Mouse (Mus musculus) heart, postnatal 36 days (tissue): Measurements from ENCODE around the gene Ubxn11. TPM values are rescaled to one million over a fixed set of nuclear protein-coding genes. Genes with fewer than 3 reads are reported as not detected.

Experiments
- DNase-seq, 2 experiments: peaks; one replicate each; pipeline ENCODE4 v3.0.0; 2021 to 2022
- intact Hi-C: fragments of 180-260 bp; cut with DNase I; formaldehyde crosslinking; loops from one replicate; pipeline ENCODE4 v1.15.1; 2025
- total RNA-seq, 2 experiments: library from RNA; stranded (reverse); gene quantifications; 2 replicates each; pipeline ENCODE4 v1.2.3; 2021

The Ubxn11 gene
- total RNA-seq, 2 experiments from 2014 or later: 1.6 to 1.9 TPM

DNA sequence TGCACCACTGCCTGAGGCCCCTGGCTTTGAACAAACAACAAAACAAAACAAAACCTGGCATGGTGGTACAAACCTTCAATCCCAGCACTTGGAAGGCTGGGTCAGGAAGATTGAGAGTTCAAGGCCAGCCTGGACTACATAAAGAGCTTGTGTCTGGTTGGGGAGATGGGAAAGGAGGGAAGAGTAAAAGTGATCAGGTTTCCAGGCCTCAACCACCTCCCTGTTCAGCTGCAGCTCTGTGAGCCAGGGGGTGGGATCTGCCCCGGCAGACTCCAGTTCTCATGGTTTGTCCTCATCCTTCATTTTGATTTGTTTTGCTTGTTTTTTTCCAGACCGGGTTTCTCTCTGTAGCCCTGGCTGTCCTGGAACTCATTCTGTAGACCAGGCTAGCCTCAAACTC is 14.1 kb downstream of the Ubxn11 start:
- DNase-seq: no peak

DNA sequence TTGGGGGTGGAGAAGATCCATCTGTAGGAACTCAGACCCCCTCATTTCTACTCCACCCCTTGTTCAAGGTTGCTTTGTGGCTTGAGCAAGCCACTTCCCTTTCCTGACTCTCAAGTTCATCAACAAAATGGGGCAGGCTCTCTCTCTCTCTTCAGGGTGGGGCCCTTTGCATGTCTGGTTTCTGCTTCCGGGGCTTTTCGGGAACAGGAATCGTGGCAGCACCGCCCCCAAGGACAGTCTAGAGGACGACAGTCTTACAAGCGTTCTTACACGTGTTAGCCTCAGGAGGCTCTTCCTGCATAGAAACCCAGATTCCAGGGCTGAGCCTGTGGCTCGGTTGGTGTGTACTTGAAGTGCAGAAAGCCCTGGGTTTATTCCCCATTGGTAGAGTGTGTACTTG is 14.6 kb downstream of the Ubxn11 start:
- no peak for DNase-seq
- intact Hi-C loops: no loop called here

More for the DNA sequence above, 14.1 kb downstream of the Ubxn11 start:
- intact Hi-C loops: no loop called here

DNA sequence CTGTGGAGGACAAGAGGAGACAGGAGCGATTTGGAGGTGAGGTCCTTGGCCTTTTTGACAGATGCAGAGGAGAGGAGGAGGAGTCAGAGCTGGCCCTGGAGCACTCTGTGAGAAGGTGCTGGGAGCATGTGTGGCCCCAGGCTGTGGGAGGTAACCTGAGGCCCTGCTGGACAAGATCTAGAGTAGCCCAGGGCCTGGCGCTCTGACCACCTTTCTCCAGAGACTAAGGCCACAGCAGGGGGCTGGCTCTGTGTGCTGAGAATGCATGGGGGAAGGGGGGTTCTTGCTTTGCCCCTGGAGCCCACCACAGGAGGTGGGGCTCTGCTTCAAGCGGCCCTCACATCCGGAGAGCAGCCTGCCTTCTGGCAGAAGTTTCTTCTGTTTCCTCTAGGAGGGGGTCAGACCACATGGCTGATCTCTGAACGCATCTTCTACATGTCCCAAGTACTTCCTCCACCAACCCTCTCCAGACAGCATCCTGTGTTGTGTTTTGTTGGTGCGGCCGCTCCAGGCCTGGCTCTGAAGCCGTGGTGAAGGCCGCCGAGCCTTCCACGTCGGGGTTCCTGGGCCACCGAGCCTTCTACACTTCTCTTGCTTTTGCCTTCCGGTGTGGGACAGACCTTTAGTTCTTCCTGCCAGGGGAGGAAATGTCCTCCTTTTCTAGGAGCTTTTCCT is 15.9 kb downstream of the Ubxn11 start:
- intact Hi-C loops: no loop called here
- DNase-seq: no peak

DNA sequence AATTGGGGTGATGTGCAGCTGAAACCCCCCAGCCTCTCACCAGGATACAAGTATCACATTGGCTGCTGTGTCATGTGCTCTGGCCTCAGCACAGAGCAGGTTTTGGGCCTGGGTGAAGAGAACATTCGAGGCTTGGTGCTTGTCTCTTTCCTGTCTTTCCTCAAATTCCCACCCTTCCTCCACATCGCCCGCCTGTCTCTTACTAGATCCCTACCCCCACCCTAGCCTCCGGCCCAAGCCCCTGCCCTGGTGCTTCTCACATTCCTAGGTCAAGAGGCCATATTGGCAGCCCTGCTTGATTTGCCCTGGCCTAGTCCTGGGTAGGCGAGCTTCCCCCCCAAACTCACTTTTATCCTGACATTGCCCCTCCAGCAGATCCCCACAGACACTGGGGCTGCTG is 16.7 kb downstream of the Ubxn11 start:
- DNase-seq: no peak
- intact Hi-C loops: no loop called here

DNA sequence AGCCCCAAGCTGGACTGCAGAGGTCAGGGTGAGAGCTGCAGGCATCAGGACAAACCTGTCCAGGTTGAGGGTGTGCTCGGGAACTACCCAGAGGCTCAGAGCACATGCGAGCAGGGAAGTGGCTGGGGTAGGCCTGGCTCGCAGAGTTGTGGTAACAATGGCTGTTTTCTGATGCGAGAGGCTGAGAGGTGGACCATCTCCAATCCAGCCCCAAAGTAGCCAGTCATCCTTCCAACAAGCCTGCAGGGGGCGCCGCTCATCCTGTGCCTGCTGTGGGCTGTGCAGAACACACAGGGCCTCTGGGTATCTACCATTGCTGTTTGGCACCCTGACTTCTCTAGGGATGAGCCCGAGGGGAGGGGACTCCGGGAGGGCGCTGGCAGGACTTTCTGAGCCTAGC is 17.3 kb downstream of the Ubxn11 start:
- no peak for DNase-seq
- intact Hi-C loops: no loop called here

DNA sequence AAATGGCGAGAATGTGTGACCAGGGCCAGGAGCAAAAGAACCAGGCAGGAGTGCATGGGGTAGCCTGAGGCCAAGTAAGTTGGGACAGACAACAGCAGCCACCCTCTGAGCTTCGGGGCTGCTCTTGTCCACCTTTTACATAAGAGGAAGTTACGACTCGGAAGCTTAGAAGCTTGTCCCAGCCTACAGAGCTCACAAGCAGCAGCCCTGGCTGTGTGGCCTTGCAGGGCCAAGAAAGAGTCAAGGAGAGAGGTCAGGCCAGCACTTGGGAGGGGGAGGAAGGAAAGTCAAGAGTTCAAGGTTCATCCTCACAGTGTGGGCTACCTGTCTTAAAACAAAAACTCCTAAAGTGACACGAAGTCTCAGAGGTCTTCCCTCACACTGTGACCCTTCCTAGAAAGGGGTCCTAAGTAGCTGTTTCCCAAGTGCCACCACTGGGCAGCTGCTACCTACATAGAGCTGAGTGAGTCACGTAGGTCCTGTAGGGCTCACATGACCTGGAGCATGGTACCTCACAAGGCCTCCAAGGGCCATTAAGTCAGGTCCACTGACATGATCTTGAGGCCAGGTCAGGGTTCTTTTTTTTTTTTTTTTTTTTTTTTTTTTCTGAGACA is 17.9 kb downstream of the Ubxn11 start:
- intact Hi-C loops: no loop called here
- DNase-seq: no peak

DNA sequence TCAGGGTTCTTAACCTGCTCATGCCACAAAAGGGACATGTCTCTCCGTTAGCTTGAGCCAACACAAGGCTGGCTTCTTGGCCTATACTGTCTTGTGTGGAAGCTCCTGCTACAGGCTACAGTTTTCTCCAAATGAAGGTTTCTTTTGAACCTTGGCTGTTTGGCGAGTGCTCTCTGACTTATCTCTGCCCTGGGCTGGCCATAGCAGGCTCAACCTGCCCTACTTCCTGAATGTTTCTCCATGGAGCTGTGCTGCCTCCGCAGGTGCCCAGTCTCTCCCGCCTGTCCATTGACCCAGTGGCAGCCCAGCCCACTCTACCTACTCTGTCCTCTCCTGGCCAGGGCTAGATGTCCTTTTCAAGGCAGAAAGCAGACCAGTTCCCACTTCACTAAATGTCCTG is 18.5 kb downstream of the Ubxn11 start:
- DNase-seq: no peak
- intact Hi-C loops: no loop called here

DNA sequence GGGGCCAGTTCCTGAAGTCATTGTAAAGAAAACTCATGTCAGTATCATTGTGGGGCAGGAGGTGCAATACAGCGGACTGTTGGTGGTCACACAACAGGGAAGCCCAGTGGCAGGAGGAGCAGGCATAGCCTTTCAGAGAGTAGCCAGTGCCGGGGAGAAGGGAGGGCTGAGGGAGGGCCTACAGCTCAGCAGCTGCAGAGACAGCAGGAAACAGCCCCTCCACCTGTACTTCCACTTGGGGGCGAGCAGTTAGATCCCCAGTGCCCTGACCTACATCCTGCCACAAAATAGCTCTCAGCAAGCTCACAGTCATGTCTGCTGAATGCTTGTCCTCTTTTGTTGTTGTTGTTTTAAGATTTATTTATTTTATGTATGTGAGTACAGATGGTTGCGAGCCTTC is 19.2 kb downstream of the Ubxn11 start:
- intact Hi-C loops: no loop called here
- no peak for DNase-seq

DNA sequence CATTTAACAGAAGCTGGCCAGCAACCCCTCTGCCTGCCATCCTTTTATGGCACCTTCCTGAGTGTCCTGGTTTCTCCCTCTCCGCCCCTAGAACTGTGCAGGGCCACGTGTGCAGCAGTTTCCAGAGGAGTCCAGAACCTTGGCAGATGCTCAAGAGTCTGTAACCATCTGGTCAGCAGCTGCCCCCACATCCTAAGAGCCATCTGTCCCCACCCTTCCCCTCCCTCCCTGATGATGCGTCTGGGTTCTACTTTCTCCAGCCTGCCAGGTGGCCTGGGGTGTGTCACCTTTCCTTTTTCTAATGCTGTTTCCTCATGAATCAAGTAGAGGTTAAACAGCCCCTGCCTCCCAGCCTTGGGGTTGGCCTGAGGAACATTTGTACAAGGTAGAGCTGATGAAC is 19.9 kb downstream of the Ubxn11 start:
- intact Hi-C loops: loop anchor here (2.0 kb wide), 1 partner anchor 85 kb away; no protein-coding TSS in a partner anchor
- DNase-seq: no peak

DNA sequence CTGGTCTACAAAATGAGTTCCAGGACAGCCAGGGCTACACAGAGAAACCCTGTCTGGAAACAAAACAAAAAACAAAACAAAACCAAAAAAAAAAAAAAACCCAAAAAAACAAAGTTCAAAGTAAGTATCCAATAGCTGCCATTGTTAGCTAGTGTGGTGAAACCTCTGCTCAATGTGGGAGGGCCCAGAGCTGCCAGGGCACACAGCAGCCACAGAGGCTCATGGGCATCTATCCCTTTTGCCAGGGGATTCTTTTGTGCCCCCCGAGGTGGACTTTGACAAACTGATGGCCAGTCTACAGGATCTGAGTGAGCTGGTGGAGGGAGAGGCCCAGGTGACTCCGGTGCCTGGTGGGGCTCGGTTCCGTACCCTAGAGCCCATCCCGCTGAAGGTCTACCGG is 20.8 kb downstream of the Ubxn11 start:
- DNase-seq: no peak
- intact Hi-C loops: loop anchor here (2.0 kb wide), 1 partner anchor 86 kb away; no protein-coding TSS in a partner anchor

DNA sequence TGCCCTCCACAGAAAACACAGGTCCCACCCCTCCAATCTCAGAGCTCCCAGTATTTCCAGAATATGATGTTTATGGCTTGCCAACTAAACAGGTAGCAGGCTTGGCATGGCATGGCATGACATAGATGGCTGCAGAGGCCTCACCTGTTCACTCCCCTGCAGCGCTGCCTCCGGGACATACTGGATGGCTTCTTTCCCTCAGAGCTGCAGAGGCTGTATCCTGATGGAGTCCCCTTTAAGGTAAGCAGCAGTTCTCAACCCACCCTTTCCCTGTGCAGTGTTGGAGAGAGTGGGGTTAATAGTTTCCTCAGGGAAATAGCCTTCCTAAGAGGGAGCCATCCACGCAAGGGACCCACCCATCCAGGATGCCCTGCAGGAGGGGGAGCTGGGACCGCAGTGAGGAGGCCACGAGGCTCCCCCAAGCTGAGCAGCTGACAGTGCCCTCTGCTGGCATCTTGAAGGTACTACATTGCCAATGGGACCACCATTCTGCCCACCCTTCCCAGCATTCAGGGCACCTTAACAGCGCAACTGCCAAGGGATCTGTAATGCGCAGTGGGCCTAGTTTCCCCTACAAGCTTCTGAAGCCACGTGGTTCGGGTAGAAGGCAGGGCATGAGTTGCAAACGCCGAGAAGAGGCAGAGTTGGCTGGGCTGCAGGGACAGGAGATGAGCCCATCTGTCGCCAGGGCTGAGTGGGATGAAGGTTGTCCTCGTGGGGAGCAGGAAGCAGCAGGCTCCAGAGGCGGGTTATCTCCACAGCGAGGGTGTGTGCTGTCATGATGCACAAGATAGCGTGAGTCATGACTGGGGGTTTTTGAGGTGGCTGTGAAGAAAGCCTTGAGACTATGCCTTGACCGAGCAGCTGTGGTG is 21.5 kb downstream of the Ubxn11 start:
- peak; percentile 50 to 51 for DNase-seq
- intact Hi-C loops: loop anchor here (2.0 kb wide), 1 partner anchor 87 kb away; no protein-coding TSS in a partner anchor

DNA sequence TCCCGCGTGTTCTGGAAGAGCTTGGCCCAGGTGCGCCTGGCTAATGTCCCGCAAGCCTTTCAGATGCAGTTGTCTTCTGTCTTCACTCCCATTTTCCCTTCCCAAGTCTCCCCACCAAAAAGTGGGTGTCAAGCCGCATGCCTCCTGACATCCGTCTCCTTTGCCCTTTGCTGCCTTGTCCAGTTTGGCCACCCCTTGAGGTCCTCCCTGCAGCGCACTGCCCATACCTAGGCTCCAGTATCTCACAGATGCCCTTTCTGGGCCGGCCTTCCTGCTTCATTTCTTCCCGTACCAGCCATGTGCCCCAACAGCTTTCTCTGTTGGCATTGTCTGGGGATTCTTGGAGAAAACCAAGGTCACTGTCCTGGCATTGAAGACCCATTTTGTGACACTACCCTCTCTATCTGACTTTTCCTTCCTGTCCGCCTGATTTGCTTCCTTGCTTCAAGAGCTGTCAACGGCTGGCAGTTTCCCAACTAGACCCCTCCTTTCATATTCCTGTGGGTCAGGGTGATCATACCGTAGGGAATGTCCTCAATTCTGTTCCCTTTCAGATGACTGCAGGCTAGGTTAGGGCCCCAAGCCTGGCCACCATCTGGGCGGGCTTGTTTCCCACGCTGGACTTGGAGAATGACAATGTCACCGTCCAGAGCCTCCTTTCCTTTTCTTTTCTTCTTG is 23.2 kb downstream of the Ubxn11 start:
- intact Hi-C loops: no loop called here
- DNase-seq: no peak

DNA sequence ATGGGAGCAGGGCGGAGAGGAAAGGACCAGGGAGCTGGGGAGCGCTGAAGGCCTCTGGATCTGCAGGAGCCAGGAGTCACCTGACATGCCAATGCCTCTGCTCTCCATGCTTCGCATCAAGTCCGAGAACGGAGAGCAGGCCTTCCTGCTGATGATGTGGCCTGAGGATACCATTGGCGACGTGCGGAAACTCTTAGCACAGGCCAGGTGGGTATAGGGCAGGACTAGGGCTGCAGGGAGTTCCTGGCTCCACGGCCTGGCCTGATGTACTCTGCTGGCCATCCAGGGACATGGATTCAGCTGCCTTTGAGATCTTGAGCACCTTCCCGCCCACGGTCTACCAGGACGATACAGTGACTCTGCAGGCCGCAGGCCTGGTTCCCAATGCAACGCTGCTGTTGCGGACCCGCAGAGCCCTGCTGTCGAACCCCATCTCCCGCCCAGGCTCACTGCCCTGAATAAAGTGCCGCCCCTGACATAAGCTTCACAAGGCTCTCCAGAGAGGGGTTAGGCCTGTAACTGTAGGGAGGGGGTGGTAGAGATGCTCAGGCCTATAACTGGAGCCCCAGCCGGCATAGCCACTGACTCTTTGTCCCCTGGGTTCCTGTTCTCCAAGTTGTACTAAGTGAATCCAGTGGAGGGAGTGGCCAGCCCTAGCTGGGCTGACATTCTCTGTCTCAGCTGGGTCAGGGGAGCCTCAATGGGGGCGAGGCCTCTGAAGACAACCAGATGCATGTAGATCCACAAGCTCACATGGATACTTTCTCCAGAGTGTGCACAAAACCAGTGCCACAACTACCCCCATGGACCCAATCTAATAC is 24.1 kb downstream of the Ubxn11 start:
- intact Hi-C loops: no loop called here
- no peak for DNase-seq

DNA sequence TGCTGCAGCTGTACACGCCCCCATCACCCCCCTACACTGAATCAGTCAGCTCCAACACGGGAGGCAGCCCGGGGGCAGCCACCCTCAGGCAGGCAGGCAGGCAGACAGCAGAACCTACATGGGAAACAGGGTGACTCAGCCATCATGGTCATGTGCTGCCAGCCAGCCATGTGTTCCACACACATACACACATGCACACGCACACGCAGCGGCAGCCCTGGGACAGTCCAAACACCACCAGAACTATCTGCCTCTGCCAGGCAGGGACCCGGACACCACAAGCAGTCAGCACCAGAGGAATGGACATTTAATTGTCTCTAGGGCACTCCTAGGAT is 24.7 kb downstream of the Ubxn11 start:
- no peak for DNase-seq
- intact Hi-C loops: no loop called here

DNA sequence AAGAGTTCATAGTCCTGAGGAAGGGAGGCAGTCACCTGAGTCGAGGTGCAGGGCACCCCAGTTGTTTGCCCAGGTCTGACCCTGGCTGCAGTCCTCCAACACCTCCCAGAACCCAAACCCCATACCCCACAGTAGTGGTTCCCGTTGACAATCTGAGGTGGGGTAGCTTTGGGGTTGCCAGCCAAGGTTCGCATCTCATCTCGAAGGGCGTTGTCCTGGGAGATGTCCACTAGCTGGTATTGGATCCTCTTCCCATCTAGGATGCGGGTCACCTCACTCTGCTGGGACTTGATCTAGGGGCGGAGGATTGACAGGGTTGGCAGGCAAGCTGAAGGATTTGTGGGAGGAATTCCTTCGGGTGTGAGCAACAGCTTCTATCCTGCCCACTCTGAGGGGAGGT is 25.4 kb downstream of the Ubxn11 start:
- intact Hi-C loops: no loop called here
- no peak for DNase-seq

DNA sequence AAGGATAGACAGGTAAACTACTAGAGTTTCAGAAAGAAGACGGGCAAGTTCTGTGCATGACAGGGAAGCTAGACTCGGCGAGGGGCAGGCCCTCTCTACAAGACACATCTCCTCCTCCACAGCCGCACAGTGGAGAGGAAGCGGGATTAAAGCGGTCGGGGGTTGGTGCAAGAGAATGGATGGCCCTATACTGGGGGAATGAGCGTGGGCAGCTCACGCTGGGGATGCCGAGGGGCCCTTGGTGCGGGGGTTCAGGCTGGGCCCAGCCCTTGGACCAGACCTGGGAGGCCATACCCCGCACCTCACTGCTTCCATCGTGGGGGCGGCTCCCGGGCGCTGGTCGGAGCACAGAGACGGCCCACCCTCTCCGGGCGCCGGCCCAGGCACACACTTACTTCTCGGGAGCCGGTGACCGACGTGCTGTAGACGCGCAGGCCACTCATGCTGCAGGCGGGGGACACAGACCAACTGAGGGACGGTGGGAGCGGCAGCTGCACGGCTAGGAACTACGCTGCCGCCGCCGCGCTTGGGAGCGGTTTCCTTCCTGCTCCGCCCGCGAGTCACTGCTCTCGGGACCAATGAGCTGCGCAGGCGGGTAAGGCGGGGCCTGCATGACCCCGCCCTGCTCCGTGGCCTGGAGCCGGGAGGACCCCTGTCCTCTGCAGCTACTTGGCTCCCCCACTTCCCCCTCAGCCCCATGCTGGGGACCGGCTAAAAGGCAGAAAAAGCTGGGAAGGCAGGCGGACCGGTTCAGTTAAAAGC is 26.0 kb downstream of the Ubxn11 start, which contains the start of gene Sh3bgrl3:
Sh3bgrl3 (minus strand) TSS at position 569 of the 762 bp plus-strand sequence.
- peak; percentile 88 to 91 for DNase-seq
- intact Hi-C loops: no loop called here

DNA sequence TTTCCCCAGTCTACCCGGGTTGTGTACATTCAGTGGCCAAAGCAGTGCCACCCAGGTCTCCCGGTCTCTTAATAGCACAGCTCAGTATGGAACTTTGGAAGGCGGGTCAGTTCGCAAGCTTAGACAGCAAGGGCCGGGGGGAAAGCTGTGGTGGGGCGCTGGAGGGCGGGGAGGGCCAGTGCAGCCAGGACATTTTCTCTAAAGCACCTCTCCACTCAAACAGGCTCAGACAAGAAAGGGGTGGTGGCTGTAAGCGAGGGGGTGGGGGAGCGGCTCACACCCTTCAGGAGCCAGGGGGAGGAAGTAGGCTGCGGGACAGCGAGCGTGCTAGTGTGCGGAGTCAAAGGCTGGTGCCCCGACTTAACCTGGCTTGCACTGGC is 26.6 kb downstream of the Ubxn11 start:
- DNase-seq: no peak
- intact Hi-C loops: no loop called here

DNA sequence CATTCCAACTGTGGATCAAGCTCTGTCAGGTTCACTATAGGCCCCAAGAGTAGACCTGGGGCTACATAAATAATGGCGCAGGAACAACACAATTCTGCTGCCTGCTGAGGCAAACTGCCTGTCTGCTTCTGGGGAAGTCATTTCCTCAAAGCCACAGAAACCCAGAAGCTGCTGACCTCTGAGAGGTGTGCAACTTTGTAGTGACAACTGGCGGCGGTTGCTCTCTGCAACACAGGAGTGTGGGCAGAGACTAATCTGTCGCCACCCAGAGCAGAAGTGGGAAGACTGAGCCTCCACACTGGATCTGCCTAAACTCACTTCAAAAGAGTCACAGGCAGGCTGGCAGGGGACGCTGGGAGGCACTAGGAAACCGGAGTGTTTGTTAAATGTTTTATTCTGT is 27.1 kb downstream of the Ubxn11 start:
- intact Hi-C loops: no loop called here
- DNase-seq: no peak

DNA sequence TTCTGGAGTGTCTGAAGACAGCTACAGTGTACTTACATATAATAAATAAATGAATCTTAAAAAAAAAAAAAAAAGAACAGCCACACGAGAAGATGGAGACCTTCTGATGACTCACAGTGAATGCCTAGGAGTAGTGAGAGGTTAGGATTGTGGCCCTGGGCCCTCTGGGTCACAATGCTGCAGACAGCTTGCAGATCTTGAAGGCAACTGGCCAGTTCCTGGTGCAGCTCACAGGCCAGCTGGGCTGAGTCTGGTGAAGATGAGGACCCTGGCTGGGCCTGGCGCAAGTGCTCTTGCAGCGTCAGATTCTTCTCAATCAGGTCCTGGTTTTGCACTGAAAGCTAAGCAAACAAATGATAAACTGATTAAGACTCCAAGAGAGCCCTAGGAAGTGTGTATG is 29.7 kb downstream of the Ubxn11 start:
- intact Hi-C loops: no loop called here
- DNase-seq: no peak
